Mouse (Mus musculus) frontal cortex, adult (tissue): ENCODE results near the gene Slc9c1.
A peak's percentile ranks its signal among the peaks of the same experiment; 100 is the strongest.
"Not testable (repeated sequence)": the region's sequence is repeated elsewhere in the genome, so short reads cannot be mapped to it uniquely, and the experiment has no call there.

Experiments used
- ATAC-seq: cut with Nextera tagmentation; 2 replicates; pipeline ENCODE4 v1.9.2; 2017; ENCODE audit warnings: mild to moderate bottlenecking, moderate library complexity, mixed read lengths; ENCODE audit not compliant: low TSS enrichment

Gene Slc9c1

GRCm38 (mm10) chr16:45535009-45535408 lies at the start of gene Slc9c1:
Gene Slc9c1, plus strand, starts transcription at chr16:45535309.
- ATAC-seq, result no peak

GRCm38 (mm10) chr16:45492927-45493326 lies 42.2 kb upstream of the Slc9c1 start, which contains the start of gene Gm609:
Gene Gm609, minus strand, starts transcription at chr16:45492969.
- no peak for ATAC-seq

GRCm38 (mm10) chr16:45495326-45495725 lies 39.8 kb upstream of the Slc9c1 start:
- ATAC-seq, result no peak

- no peak for ATAC-seq
Measured at GRCm38 (mm10) chr16:45525551-45525950, 9.6 kb upstream of the Slc9c1 start.

DNA sequence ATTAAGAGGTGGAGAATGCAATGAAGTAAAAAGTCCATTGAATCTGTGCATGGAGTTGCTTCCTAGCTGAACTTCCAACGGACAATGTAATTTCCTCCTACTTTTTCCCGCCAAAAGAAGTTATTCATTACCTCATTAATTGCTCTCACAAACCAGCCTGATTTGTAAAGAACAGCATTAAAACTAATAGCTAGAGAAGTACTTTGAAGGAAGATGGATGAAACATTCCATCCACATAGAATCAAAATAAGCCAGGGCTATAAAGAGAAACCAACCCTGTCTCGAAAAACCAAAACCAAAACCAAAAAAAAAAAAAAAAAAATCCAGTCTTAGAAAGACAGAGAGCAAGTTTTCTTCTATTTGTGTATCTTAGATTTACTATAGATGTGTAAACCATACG lies 3.2 kb upstream of the Slc9c1 start, which contains the start of gene Gm17783:
Gene Gm17783 (minus strand): TSS at position 101 of the 400 bp plus-strand sequence.
- no peak for ATAC-seq

- ATAC-seq, result not testable (repeated sequence)
Measured at GRCm38 (mm10) chr16:45538342-45538741, 3.2 kb downstream of the Slc9c1 start.

DNA sequence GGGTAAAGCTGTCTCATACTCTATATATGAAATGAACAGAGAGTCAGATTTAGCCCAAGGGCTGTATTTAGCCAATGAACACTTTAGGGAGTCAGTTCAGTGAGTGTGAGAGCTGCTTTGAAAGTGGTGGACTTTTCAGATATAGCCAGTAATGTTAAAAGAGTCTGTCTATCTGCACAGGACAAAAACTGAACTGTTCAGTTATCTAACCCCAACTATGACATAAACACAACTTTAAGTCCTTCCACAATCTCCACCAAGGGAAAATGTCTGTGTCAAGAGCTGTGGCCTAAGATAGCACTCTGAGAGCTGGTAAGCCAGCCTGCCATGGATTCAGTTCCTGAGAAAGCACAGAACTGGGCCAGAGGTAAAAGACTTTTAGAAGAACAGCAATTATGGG lies 7.0 kb downstream of the Slc9c1 start:
- ATAC-seq, result no peak

GRCm38 (mm10) chr16:45544341-45544740 lies 9.2 kb downstream of the Slc9c1 start:
- ATAC-seq, result no peak

- no peak for ATAC-seq
Measured at GRCm38 (mm10) chr16:45547982-45548381, 12.9 kb downstream of the Slc9c1 start.

- no peak for ATAC-seq
Measured at GRCm38 (mm10) chr16:45551579-45551978, 16.5 kb downstream of the Slc9c1 start.

DNA sequence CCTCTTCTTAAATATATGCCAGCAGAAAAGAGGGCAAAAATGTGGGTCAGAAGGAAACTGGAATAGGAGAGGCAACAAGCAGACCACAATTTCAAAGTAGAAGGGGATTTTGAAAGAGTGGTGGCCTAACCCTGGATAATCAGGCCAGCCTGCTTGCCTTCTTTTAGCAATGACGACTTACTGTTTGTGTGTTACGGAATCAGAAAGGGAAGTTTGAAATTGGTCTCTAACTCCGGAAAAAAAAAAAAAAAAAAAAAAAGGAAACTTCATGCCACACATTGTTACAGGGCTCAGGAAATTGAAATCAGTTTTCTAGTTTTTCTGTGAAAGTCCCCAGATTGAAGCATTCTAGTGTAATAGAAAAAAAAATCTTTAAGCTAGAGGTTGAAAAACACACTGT lies 26.6 kb downstream of the Slc9c1 start:
- no peak for ATAC-seq

DNA sequence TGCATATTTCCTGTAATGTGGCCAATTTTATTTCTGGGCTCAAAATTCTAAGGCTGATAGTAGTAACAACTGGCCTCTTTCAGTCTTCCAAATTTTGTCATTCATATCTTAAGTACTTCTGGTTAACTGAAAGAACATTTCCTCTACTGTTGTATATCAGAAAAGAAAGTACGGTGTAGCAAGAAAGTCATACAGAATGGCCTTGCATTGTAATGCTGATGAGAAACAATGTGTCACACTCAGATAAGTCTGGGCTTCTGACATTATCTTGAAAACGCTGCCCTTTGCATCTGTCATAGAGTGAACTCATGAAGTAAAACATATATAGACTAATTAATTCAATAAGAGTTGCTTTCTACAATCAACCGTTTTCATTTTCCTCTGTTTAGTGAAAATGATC lies 37.2 kb downstream of the Slc9c1 start:
- no peak for ATAC-seq

DNA sequence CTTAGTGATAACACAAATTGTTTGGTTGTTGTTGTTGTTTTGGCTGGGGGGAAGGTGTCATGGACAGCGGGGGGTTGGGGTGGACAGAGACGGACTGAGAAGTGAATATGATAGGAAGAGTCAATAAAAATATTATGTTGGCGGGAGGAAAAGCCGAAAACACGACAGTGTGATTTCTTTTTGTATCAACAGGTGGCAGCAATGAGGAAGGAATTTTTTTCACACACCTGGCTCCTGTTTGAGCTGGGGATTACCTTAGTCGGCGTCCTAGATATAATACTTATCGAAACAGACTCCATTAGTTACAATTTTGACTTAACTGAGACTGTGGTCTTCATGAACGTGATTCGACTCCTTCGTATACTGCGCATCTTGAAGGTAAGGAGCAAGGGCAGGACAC lies 44.8 kb downstream of the Slc9c1 start:
- no peak for ATAC-seq

DNA sequence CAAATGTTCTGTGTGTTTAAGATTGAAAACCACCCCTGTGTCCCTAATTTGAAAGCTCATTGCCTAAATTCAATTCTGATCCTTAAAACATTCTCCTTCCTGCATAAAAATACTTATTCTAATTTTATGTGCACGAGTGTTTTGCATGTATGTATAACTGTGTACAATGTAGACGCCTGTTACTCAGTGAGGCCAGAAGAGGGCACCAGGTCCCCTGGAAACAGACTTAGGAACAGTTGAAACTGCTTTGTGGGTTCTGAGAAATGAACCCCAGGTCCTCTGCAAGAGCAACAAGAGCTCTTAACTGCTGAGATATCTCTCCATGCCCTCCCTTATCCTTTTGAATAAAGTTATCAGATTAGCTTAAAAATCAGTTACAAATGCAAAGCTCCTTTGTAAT lies 47.4 kb downstream of the Slc9c1 start:
- ATAC-seq, result peak; percentile 69; the same call in 1 of the 2 replicates

DNA sequence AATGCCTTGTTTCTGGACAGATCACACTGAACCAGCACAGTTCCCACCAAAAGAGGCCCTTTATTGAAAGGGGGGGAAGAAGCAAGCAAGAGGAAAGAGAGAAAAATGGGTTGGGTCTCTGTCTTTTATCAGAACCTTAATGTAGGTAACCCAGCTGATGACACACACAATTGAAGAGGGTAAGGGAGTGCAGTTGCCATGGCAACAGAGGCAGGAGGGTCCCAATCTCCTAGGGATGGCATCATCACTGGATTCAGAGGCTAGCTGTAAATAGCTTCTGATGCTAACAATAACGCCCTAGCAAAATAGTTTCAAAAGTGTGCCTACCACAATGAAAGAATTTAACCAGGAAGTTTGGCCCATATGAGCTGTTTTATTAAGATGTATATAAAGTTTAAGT lies 58.5 kb downstream of the Slc9c1 start:
- ATAC-seq, result no peak

GRCm38 (mm10) chr16:45595494-45595893 lies 60.4 kb downstream of the Slc9c1 start:
- ATAC-seq, result no peak

GRCm38 (mm10) chr16:45608481-45608954 lies 73.4 kb downstream of the Slc9c1 start:
- ATAC-seq, result peak; percentile 93

DNA sequence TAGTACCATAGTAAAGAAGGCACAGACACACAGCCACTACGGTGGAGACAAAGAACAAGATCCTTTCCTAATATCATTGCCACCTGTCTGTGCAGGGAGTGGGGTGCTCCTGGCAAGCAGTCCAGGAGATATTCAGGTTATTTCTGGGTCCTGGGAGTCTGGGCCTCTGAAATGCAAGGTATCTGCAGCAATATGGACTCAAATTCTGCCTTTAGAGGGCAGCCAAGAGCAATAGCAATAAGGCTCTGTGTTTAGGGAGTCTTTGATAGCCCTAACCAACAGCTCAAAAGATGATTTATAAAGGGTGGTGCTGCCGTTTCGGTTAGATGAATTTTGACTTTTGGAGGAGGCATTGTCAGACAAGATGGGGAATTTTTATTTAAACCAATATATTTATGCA lies 74.2 kb downstream of the Slc9c1 start:
- peak; percentile 87 for ATAC-seq

DNA sequence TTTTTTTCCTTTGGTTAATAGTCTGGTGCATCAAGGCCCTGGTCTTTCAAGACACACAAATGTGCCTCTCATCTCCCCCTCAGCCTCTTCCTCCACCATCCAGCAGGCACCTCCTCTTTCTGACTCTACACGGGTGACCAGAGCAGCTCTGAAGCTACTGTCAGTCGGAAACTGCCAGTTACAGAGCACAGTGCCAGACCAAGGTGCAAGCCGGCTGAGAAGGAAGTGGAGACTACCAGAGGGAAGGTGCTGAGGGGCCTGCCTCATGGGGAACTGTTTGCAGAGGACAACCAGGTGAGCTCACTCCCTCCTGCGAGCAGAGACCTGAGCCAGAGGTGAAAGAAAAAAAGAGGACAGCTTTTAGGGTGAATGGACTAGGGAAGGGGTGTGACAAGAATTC lies 75.2 kb downstream of the Slc9c1 start, which contains the start of gene Gcsam:
Gene Gcsam (plus strand): TSS at position 114 of the 400 bp plus-strand sequence.
- no peak for ATAC-seq

GRCm38 (mm10) chr16:45613247-45613646 lies 78.1 kb downstream of the Slc9c1 start:
- ATAC-seq, result no peak

DNA sequence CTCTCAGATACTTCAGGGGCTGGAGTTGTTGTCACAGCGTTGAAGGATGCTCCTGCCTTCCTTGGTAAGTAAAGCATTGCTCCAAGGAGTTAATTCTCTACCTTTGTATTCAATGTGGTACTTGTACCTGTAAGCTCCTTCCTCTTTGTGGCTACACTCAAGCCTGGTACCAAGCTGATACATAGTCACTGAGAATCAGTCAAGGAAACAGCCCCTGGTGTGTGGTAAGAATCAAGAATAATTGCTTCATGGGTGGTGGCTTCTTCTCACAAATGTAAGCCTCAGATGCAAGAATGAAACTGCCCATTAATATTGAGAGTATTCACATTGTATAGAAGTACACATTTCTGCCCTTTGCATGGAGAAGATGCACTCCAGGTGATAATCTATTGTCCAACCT lies 80.8 kb downstream of the Slc9c1 start:
- ATAC-seq, result no peak

DNA sequence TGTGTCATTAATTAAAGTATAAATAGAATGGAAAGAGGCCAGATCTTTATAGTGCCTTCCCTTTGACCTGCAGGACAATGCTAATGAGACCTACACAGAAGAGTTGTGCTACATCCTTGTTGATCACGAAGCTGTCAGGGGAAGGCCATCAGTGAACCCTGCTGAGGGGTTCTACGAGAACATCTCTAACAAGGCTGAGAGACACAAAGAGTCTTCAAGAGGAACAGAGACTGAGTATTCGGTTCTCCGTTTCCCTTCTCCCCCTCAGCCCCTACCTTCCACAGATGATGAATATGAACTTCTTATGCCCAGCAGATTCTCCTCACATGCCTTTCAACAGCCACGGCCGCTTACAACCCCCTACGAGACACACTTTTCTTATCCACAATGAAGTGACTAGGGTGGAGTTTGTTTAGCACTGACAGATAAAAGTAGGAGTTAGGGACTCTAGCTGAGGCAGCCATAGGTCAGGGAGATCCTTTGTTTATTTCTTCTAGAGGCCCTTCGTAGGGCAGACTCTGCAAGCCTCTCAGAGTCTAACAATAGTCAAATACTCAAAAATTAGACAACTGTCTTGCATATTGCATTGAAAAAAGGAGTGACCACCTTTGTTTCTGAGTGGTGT lies 84.8 kb downstream of the Slc9c1 start:
- ATAC-seq, result no peak

DNA sequence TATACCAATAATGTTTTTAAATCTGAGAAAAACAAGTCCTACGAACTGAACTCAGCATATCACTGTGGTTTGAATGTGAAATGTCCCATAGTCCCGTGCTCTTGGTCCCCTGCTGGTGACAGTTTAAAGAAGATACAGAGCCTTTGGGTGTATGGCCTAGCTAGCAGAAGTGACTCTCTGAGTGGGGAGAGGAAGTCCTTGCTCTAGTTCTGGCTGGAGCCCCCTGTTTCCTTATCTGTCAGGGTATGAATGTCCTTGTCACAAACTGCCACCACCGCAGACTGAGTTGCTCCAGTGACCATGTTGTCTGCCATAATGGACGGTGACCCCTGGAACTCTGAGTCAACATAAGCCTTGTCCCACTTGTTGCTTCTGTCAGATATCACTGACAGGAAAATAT lies 88.1 kb downstream of the Slc9c1 start:
- no peak for ATAC-seq

GRCm38 (mm10) chr16:45624791-45625190 lies 89.7 kb downstream of the Slc9c1 start:
- no peak for ATAC-seq
